Mouse (Mus musculus): ENCODE data around the gene Plin4.
"Not testable (repeated sequence)": the region's sequence is repeated elsewhere in the genome, so short reads cannot be mapped to it uniquely, and the experiment has no call there.

The Plin4 gene

DNA sequence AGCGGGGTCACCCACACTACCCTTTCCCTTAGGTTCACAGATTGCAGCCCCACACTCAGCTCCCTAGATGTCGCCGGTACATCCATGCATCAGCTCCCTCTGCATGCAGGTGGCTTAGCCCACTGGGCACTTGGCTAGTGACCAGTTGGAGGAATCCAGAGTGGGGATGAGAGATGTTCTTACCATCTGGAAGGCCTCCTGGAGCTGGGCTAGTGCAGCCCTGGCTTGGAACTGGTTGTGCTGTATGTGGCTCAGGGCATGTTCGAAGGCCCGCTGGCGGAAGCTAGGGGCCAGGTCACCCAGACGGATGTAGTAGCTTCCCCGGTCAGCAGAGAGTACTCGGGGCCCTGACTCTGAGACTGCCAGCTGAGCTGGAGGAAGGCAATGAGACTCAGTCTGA, 6.7 kb downstream of the Plin4 start:
- no peak for DNase-seq (ENCODE audit: low spot score in 2 of 2)

DNA sequence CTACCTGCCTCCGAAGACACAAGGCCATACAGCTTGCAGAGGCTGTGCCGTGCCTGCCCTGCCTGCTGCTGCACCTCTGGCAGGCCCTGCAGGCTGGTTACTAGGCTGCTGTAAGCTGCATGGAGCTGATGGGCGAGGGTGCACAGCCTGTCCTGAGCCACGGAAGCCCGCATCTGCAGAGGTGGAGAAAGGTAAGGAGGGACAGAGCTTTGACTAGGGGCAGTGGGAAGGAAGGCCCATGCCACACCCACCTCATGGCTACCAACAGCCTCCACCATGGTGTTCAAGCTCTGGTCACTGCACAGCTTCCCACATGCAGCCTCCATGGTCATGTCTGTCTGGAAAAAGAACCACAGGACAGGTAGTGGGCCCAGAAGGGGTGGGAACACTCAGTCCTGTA, 7.4 kb downstream of the Plin4 start:
- no peak for DNase-seq (ENCODE audit: low spot score in 2 of 2)

DNA sequence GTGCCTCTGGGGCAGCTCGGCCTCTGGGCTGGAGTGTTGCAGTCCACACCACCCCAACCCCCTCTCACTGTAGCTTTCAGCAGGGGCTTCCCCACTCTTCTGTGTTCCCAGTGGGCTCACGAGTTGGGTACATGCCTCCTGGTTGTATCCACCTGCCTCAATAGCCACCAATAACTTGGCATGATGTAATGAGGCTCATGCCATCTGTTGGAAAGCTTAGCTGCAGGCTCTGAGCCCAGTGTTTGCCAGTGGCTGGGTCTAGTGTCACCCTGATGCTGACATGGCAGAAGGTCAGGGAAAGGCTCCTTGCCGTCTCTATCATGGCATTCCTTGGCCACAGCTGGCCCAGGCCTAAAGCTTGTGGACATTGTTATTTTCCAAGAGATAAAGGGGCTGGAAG, 8.8 kb downstream of the Plin4 start:
- DNase-seq (ENCODE audit: low spot score in 2 of 2) = no peak

DNA sequence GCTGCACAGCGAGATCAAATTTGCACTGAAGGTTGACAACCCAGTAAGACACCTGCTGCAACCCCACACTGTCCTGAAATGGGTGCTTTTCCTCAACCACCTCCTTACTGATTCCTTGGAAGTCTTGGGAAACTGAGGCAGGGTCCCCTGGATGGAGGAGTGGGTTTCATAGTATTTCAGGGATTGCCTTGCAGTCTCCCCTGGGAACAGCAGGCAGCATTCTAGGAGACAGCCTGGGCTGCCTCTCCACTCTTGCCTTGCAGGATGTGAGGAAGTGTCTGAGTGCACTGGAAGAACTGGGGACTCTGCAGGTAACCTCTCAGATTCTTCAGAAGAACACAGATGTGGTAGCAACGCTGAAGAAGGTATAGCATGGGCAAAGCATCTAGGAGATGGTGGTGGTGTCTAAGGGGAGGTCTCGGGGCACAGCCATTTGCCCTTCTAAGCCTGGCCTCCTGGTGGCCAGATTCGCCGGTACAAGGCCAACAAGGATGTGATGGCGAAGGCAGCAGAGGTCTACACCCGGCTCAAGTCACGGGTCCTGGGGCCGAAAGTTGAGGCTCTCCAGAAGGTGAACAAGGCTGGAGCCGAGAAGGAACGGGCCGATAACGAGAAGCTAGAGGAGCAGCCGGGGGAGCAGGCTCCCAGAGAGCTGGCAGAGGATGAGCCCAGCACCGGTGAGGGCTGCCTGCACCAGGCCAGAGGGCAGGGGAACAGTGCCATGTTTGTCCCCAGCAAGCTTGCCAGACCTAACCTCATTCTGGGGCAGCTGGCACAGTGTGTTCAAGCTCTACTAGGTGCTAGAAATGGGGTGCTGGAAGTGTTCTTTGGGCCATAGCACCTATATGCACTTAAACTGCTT, 10.7 kb downstream of the Plin4 start:
- DNase-seq (ENCODE audit: low spot score in 2 of 2) = no peak

DNA sequence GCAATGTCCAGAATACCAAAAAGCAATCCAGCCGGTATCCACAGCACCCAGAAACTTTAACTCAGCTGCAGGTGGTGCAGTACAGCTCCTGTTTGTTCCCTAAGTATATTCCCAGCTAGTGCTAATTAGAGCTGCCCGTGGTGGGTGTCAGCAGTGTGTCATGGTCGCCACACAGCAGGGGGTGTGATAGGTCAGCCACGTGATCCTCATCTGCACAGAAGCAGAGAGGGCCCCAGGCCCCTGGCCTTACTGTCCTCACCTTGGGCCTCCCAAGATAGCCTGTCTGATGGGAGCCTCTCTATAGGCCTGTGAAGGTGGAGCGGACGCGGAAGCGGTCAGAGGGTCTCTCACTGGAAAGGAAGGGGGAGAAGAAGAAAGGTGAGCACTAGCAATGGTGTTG, 11.4 kb downstream of the Plin4 start:
- DNase-seq (ENCODE audit: low spot score in 2 of 2) = no peak

DNA sequence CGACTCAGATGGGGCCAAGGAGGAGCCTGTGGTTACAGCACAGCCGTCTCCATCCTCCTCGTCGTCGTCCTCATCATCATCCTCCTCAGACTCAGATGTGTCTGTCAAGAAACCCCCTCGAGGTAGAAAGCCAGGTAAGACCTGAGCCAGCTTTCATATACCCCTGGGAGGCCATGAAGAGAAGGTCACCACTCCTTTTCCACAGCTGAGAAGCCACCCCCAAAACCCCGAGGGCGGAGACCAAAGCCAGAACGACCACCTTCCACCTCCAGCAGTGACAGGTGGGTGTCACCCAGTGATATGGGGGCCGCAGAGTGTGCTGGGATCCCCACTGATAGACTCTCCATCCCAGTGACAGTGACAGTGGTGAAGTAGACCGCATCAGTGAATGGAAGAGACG, 12.7 kb downstream of the Plin4 start:
- DNase-seq (ENCODE audit: low spot score in 2 of 2) = no peak

DNA sequence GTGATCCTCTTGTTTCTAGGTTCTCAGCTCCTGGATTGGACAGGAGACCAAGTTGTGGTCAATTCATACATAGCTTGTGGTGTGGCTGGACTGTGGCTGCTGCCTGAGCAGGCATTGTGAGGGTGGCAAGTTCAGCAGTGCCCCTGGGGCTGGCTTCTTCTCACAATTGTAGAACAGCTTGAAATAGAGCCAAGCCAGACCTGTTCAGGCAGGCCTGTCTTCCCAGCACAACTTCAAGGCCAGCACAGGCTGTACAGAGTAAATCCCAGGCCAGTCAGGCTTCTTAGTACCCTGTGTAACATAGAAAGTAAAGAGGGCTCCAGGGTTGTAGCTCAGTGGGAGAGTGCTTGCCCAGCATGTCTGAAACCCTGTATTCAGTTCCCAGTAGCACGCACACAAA, 16.8 kb downstream of the Plin4 start:
- no peak for DNase-seq (ENCODE audit: low spot score in 2 of 2)

DNA sequence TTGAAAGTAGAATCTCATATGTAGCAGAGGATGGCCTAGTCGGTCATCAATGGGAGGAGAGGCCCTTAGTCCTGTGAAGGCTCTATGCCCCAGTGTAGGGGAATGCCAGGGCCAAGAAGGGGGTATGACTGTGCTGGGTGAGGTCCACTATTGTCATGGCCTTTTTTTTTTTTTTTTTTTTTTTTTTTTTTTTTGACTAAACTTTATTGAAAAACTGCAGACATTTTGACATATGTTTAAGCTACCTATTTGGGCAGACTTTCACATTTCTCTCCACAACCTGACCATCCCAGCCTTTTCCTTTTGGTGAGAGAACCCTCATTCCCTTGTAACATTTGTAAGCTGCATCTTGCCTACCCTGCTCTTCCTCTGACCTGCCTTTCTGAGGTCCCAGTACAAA, 17.3 kb downstream of the Plin4 start:
- no peak for DNase-seq (ENCODE audit: low spot score in 2 of 2)

DNA sequence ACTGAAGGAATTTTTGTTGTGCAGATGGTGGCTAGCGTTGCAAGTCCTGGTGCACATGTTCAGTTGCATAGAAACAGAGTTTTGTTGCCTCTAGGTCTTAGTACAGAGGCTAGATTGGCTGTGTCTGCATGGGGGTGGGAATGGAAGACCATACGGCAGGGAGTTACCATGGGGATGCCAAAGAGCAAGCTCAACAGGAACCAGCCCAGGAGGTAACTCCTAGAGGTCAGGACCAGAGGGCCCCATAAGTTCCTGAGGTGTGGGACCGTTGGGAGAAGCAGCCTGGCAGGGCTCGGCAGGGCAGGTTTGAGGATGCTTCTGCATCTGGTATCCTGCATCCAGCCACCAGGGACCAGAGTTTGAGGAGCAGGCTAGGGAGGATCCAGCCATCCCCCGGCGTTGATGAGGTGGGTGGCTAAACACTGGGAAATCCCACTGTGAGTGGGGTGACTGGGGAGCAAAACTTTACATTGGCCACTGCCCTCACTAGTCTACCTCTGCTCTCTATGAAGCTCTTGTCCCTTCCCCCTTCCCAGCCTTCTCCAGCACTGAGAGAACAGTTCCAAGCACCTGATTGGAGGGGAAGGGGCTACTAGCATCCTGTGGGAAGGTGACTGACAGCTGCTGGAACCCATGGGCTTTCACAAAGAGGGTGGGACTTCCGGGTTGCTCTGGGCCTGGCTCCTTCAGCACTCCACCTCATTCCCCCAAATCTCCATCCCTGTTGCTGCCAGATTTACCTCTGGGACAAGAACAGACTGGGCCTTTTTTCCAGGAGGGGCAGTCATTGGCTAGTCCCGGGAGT, 28.6 kb downstream of the Plin4 start:
- no peak for DNase-seq (ENCODE audit: low spot score in 2 of 2)

DNA sequence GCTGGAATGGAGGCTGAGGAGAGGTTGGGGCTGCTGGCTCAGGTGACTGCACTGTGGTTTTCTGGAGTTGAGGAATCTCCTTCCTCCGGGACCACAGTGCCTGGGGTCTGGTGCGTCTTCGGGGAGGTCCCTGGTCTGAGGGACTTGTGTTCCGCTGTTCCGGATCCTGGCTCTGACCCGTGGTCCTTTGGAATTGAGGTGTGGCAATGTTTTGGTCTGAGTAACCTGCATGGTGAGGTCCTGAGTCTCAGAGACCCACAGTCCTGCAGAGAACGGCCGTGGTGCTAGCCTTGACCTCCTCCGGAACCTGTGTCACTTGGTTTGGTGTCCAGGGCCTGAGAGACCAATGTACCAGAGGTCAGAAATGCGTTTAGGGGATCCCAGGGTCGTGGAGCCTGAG, 29.7 kb downstream of the Plin4 start:
- no peak for DNase-seq (ENCODE audit: low spot score in 2 of 2)

DNA sequence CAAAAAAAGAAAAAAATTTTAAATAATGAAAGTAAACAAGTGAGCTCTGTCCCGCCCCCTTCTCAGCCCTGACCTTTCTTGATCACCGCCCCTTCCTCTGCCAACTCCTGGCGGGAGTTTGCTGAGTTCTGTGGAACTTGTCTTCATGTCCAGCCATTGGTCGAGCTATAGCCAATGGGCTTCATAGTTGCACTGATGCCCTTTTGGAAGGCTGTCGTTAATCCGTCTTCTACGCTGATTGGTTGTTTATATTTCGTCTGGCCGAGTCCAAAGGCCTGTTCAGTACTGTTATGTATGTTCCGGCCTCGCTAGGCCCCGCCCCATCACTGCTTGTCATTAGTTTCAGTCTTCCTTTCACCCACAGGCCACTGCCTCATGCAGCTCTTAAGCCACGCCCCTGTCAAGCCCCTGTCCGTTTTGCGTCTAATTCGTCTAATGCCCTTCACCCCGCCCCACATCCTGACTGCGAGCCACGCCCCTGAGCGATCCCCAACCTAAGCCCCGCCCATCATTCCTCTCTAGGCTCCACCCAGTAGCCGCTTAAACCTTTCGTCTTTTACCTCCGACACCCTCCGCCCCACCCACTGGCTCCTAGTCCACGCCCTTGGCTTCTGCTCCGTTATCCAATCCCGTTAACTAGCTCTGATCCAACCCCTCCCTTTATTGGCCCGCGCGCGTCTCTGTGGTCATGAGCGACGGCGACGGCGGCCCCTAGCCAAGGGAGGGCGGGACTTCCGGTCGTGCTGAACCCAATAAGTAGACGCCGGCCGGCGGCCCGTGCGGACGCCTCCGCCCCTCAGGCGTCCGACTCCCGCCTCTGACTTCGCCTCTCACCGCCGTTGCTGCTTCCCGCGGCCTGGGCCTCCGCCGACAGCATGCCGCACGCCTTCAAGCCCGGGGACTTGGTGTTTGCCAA, 30.5 kb downstream of the Plin4 start, which contains the start of gene Hdgfl2:
Hdgfl2 (plus strand) TSS at position 755 of the 916 bp plus-strand sequence.
- DNase-seq (ENCODE audit: low spot score in 2 of 2) = peak; percentile 97 to 98

DNA sequence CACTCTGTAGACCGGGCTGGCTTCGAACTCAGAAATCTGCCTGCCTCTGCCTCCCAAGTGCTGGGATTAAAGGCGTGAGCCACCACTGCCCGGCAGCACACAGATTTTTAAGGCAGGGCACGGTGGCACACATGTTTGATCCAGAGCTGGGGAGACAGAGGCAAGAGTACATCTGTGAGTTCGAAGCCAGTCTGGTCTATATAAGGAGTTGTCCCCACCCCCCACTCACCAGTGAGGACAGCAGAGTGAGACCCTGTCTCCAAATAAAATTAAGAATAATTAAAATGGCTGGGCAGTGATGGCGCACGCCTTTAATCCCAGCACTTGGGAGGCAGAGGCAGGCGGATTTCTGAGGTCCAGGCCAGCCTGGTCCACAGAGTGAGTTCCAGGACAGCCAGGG, 31.2 kb downstream of the Plin4 start:
- DNase-seq (ENCODE audit: low spot score in 2 of 2) = not testable (repeated sequence)

DNA sequence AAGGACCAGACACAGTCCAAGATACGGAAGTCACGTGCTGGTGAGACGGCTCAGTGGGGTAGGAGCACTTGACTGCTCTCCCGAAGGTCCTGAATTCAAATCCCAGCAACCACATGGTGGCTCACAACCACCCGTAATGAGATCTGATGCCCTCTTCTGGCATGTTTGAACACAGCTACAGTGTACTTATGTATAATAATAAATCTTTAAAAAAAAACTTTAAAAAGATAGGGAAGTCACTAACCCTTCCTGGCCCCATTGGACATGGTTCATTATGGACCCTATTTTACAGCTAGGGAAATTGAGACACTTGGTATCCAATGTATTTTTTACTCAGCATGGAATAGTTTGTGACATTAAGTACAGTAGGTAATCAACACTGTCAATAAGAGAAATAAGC, 32.1 kb downstream of the Plin4 start:
- no peak for DNase-seq (ENCODE audit: low spot score in 2 of 2)

DNA sequence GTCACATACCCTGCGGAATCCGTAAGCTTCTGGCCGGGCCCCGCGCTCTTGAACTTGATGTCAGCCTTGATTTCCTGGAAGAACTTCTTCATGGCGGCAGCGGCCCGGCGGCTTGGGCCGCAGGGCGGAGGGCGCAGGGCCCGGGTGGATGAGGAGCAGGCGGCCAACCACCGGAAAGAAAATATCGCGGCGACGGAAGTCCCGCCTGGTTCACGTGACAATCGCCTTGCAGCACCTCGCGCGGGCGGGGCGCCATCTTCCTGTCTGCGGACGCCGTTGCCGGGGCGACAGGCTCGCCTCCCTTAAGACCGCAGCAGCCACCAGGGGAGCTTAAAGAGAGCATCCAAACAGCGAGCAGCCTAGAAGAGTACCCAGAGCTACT, 34.8 kb downstream of the Plin4 start, which contains the start of gene Ubxn6:
Ubxn6 (minus strand) TSS at position 202 of the 382 bp plus-strand sequence.
- peak; percentile 96 to 97 for DNase-seq (ENCODE audit: low spot score in 2 of 2)

DNA sequence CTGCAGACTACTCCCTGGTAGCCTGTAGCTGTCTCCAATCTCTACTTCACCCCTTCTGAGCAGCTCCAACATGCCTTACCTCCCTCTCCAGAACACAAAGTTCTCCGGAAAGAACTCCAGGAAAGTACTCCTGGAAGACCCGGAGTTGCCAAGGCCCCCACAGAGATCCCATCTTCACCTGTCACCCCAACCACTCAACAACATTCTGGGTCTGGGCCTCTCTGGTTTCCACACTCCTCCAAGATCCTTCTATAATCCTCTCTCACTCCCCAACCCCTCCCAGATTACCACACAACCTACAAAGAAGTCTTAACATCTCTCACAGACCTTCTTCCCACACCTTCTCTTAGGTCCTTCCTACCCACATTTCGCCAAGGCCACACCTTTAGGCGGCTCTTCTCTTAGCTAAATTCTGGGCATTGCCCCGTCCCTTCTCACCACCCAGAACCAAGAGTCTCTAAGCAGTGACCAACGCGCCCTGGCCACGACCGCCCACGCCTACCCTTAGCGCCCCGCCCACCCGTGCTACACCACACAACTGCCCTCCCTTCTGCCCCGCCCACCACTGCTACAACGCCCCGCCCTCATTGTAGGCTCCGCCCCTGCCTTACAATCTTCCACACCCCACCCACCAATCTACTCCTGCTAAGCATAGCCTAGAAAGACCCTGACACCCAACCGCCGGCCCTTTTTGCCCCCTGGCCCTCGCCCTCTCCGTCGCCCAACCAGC, 35.3 kb downstream of the Plin4 start:
- peak; percentile 44 to 51 for DNase-seq (ENCODE audit: low spot score in 2 of 2)

DNA sequence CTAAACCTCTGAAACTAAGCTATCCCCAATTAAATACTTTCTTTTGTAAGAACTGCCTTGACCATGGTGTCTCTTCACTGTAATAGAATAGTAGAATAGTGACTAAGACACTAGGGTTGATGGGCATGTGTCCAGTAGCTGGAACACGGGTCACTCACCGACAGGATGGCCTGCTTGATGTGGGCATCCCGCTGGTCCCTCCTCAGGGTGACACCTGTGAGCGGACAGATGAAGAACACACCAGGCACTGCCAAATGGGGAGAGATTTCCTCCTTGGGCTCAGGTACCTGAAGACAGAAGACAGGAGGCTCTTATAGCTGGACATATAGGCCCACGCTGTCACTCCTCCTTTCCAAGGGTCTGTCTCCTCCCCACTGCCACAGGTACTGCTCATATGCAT, 37.4 kb downstream of the Plin4 start:
- no peak for DNase-seq (ENCODE audit: low spot score in 2 of 2)

DNA sequence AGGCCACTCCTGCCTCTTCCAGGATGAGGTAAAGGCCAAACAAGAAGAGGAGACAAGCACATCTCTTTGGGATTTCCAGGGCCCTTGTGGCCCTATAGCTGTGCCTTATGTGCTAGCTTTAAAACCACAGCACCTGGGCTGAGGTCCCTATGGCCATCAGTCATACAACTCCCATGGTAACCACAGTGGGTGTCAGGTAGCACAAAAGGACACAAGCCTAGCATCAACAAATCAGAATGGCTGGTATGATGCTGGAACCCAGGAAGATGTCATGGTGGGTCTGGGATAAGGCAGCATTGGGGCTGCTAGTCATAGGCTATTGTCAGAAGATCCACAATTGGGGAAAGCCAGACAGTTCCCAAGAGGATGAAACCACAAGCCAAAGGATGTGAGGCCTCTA, 38.5 kb downstream of the Plin4 start:
- DNase-seq (ENCODE audit: low spot score in 2 of 2) = no peak

DNA sequence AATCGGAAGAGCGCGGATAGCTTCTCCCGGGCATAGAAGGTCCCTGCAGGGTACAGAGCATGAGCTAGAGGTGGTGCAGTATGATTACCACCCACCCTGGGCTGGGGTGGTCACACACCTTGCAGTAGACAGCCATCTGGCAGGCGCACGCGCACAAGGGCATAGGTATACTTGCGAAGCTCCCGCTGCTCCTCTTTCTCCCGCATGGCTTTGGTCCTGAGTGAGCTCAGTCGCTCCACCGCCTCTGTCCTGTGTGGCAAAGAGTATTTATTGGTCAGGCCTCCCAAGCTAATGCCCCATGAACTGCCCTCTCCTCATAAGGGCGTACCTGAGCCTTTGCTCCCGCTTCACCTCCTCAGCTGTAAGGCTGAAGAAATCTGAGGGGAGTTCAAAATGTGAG, 40.5 kb downstream of the Plin4 start:
- no peak for DNase-seq (ENCODE audit: low spot score in 2 of 2)

DNA sequence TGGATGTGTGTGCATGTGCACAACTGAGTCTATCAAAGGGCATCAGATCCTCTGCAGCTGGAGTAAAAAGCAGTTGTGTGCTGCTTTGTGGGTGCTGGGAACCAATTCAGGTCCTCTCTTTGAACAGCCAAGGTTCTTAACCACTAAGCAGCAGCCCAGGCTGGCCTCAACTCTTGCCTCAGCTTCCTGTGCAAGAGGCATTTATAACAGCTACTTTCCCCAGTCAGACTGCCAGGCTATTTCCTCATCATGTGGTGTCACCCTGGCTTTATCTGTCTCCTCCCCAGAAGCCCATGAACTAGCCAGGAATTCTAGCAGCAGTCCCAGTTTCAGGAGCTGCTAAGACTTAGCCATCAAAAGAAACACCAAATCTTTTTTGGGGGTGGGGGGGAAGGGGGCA, 43.2 kb downstream of the Plin4 start:
- DNase-seq (ENCODE audit: low spot score in 2 of 2) = no peak

DNA sequence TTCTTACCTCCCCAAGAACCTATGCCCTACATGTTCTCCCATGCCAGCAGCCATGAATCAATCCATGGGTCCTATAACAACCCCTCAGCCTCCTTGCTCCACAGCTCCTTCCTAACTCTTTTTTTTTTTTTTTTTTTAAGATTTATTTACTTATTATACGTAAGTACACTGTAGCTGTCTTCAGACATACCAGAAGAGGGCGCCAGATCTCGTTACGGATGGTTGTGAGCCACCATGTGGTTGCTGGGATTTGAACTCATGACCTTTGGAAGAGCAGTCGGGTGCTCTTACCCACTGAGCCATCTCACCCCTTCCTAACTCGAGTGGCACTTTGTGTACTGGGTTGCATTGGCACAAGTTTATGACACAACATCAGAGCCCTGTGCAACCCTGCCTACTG, 43.9 kb downstream of the Plin4 start:
- not testable (repeated sequence) for DNase-seq (ENCODE audit: low spot score in 2 of 2)

DNA sequence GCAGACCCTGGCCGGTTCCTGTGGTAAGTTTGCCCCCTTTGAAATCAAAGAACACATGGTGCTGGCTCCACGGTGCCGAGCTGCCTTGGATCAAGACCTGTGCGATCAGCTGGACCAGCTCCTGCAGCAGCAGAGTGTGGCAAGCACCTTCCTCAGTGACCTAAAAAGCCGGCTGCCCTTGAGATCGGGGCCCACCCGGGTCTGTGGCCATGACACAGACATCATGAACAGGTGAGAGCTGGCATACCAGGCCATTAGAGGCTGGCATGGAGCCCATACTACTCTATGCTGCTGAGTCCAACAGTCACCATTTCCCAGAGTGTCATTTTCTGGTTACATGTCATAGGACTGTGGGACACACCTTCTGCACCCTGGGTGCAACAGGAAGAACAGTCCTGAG, 47.5 kb downstream of the Plin4 start:
- DNase-seq (ENCODE audit: low spot score in 2 of 2) = no peak
